Mouse (Mus musculus): Measurements from ENCODE around the gene AC140267.1. TPM values are rescaled to one million over a fixed set of nuclear protein-coding genes. Genes with fewer than 3 reads are reported as not detected.

Gene AC140267.1
- polyA plus RNA-seq, 2 experiments, result not detected

- Histone ChIP-seq H3K4me3 (ENCODE audit: insufficient read depth in 1 of 2, low read depth in 2 of 2, low read length in 2 of 2) (no peak overlapping the region), H3K4me2 (ENCODE audit: low read depth) (no peak overlapping the region), H3K27ac (no peak overlapping the region), H3K9ac (replicated peaks) (no peak overlapping the region), H3K9me3 (ENCODE audit: control insufficient read depth, low read length) (no peaks in the 10 kb centered on the region), H3K27me3 (ENCODE audit: control insufficient read depth, insufficient read depth, low read length) (no peaks in the 10 kb centered on the region), H3K4me1 (replicated peaks; ENCODE audit: control insufficient read depth in 2 of 2, insufficient read depth in 2 of 2, low read length in 1 of 2) (peaks cover 35 to 43% of the 10 kb centered on the region in 2 experiments), H3K36me3 (replicated peaks; ENCODE audit: control insufficient read depth, insufficient read depth, low read depth) (peaks cover 36% of the 10 kb centered on the region)
- no peak for TF ChIP-seq EP300 (IDR thresholded peaks at IDR 0.05; ENCODE audit: low read depth)
- peak; percentile 99 for TF ChIP-seq CTCF (IDR thresholded peaks at IDR 0.05; ENCODE audit: low read depth)
- ATAC-seq (ENCODE audit: insufficient read depth) (no peak), DNase-seq (ENCODE audit: low read depth in 3 of 3, low spot score in 3 of 3) (peak; percentile 61 to 69 (median 61))
- WGBS (ENCODE audit: insufficient replicate concordance), result 6% methylated on average over 3 of the region's 3 CpGs
Measured at GRCm38 (mm10) chr15:80260677-80261076, 25.0 kb downstream of the AC140267.1 start.

- no peak overlapping the region for H3K27ac ChIP-seq
- no peak overlapping the region for H3K4me3 ChIP-seq (ENCODE audit: insufficient read depth in 1 of 2, low read depth in 2 of 2, low read length in 2 of 2)
- no peak for ATAC-seq (ENCODE audit: insufficient read depth)
- no peak for TF ChIP-seq CTCF (IDR thresholded peaks at IDR 0.05; ENCODE audit: low read depth)
- no peak for TF ChIP-seq EP300 (IDR thresholded peaks at IDR 0.05; ENCODE audit: low read depth)
- H3K9ac ChIP-seq (replicated peaks), result no peak overlapping the region
- peaks cover 34% of the 10 kb centered on the region for H3K36me3 ChIP-seq (replicated peaks; ENCODE audit: control insufficient read depth, insufficient read depth, low read depth)
- DNase-seq (ENCODE audit: low read depth in 3 of 3, low spot score in 3 of 3), result no peak
- no peaks in the 10 kb centered on the region for H3K27me3 ChIP-seq (ENCODE audit: control insufficient read depth, insufficient read depth, low read length)
- no peaks in the 10 kb centered on the region for H3K9me3 ChIP-seq (ENCODE audit: control insufficient read depth, low read length)
- no peak overlapping the region for H3K4me2 ChIP-seq (ENCODE audit: low read depth)
- H3K4me1 ChIP-seq (replicated peaks; ENCODE audit: control insufficient read depth in 2 of 2, insufficient read depth in 2 of 2, low read length in 1 of 2), result peaks cover 35 to 43% of the 10 kb centered on the region in 2 experiments
- 70% methylated on average over 7 of the region's 7 CpGs for WGBS (ENCODE audit: insufficient replicate concordance)
Measured at GRCm38 (mm10) chr15:80261100-80261499, 25.5 kb downstream of the AC140267.1 start.

GRCm38 (mm10) chr15:80263610-80264575 lies 28.3 kb downstream of the AC140267.1 start, which contains the start of gene Rps19bp1:
Rps19bp1 (minus strand) TSS chr15:80264315.
- DNase-seq (ENCODE audit: low read depth in 3 of 3, low spot score in 3 of 3) (peak; percentile 90 to 92 (median 90)), ATAC-seq (ENCODE audit: insufficient read depth) (peak; percentile 89)
- Histone ChIP-seq H3K4me2 (ENCODE audit: low read depth) (peak within 1 kb of the TSS; percentile 93), H3K4me3 (ENCODE audit: insufficient read depth in 1 of 2, low read depth in 2 of 2, low read length in 2 of 2) (peak within 1 kb of the TSS; percentile 88), H3K27ac (peak within 1 kb of the TSS; percentile 20), H3K27me3 (ENCODE audit: control insufficient read depth, insufficient read depth, low read length) (no peaks in the 10 kb centered on the region), H3K4me1 (replicated peaks; ENCODE audit: control insufficient read depth in 2 of 2, insufficient read depth in 2 of 2, low read length in 1 of 2) (peaks cover 13 to 19% of the 10 kb centered on the region in 2 experiments), H3K36me3 (replicated peaks; ENCODE audit: control insufficient read depth, insufficient read depth, low read depth) (peaks cover 9% of the 10 kb centered on the region), H3K9me3 (ENCODE audit: control insufficient read depth, low read length) (no peaks in the 10 kb centered on the region), H3K9ac (replicated peaks) (peak within 1 kb of the TSS; percentile 89)
- TF ChIP-seq EP300 (IDR thresholded peaks at IDR 0.05; ENCODE audit: low read depth) (no peak), CTCF (IDR thresholded peaks at IDR 0.05; ENCODE audit: low read depth) (peak; percentile 24; the same call in 1 of the 2 replicates)
- WGBS (ENCODE audit: insufficient replicate concordance), result under 1% methylated on average over 66 of the region's 66 CpGs

GRCm38 (mm10) chr15:80266281-80266680 lies 30.6 kb downstream of the AC140267.1 start:
- 0% methylated on average over 2 of the region's 2 CpGs for WGBS (ENCODE audit: insufficient replicate concordance)

GRCm38 (mm10) chr15:80271858-80272396 lies 36.3 kb downstream of the AC140267.1 start:
- Histone ChIP-seq H3K4me2 (ENCODE audit: low read depth) (no peak overlapping the region), H3K36me3 (replicated peaks; ENCODE audit: control insufficient read depth, insufficient read depth, low read depth) (no peaks in the 10 kb centered on the region), H3K4me1 (replicated peaks; ENCODE audit: control insufficient read depth in 2 of 2, insufficient read depth in 2 of 2, low read length in 1 of 2) (no peaks in the 10 kb centered on the region), H3K9me3 (ENCODE audit: control insufficient read depth, low read length) (no peaks in the 10 kb centered on the region), H3K27ac (no peak overlapping the region), H3K9ac (replicated peaks) (no peak overlapping the region), H3K4me3 (ENCODE audit: insufficient read depth in 1 of 2, low read depth in 2 of 2, low read length in 2 of 2) (no peak overlapping the region), H3K27me3 (ENCODE audit: control insufficient read depth, insufficient read depth, low read length) (no peaks in the 10 kb centered on the region)
- WGBS (ENCODE audit: insufficient replicate concordance), result 36% methylated on average over 3 of the region's 3 CpGs
- ATAC-seq (ENCODE audit: insufficient read depth), result no peak
- TF ChIP-seq CTCF (IDR thresholded peaks at IDR 0.05; ENCODE audit: low read depth), result no peak
- no peak for TF ChIP-seq EP300 (IDR thresholded peaks at IDR 0.05; ENCODE audit: low read depth)
- DNase-seq (ENCODE audit: low read depth in 3 of 3, low spot score in 3 of 3), result no peak

More at GRCm38 (mm10) chr15:80266281-80266680, 30.6 kb downstream of the AC140267.1 start:
- ATAC-seq (ENCODE audit: insufficient read depth) (no peak), DNase-seq (ENCODE audit: low read depth in 3 of 3, low spot score in 3 of 3) (peak in 2 of 3 experiments; percentile 49 to 58)
- Histone ChIP-seq H3K36me3 (replicated peaks; ENCODE audit: control insufficient read depth, insufficient read depth, low read depth) (no peaks in the 10 kb centered on the region; the same call in 1 of the 2 replicates), H3K4me3 (ENCODE audit: insufficient read depth in 1 of 2, low read depth in 2 of 2, low read length in 2 of 2) (no peak overlapping the region), H3K4me1 (replicated peaks; ENCODE audit: control insufficient read depth in 2 of 2, insufficient read depth in 2 of 2, low read length in 1 of 2) (peaks cover 5 to 8% of the 10 kb centered on the region in 2 experiments; a peak in 3 of 4 replicates), H3K27me3 (ENCODE audit: control insufficient read depth, insufficient read depth, low read length) (no peaks in the 10 kb centered on the region), H3K4me2 (ENCODE audit: low read depth) (no peak overlapping the region), H3K9me3 (ENCODE audit: control insufficient read depth, low read length) (no peaks in the 10 kb centered on the region), H3K9ac (replicated peaks) (no peak overlapping the region), H3K27ac (no peak overlapping the region)
- TF ChIP-seq EP300 (IDR thresholded peaks at IDR 0.05; ENCODE audit: low read depth), result no peak
- TF ChIP-seq CTCF (IDR thresholded peaks at IDR 0.05; ENCODE audit: low read depth), result peak; percentile 87
